Mouse (Mus musculus) NIH3T3 (cell line): ENCODE measurements at regions not wholly inside any gene's neighbourhood (a gene's known extent, or its start where the extent isn't known, plus 50 kb on each side); places are given as distances from the start of the nearest gene placed in this dataset.

Experiments used
- DNase-seq: peaks from one replicate; pipeline ENCODE4 v3.0.0-alpha.2; 2012; ENCODE audit warnings: low read depth

DNA sequence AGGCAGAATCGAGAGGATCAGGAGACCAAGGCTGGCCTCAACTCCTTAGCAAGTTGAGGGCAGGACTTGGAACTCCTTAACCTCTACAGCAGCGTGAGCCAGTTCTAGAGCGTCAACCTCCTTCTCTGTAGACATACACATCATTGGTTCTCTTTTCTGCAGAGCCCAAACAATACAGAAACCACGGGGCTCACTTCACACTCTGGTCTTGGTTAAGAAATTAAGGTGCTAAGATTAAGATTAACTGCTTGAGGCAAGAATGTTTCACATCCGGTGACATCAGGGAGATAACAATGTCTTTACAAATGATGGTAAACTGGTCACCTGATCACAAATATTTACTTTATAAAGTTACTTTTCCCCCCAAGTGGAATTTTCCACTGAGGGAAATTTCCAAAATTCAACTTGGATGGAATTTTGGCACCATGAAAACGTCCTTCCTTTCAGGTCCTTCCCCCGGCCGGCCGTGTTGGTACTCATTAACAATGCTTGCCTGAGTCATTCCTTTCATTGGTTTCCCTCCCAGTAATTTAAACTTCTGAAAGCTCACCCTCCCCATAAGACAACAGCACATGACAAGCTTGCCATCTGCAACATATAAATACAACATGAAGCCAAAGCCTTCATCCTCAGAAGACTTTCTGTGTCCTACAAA lies 77.3 kb upstream of the Kdm7a start:
- DNase-seq: peak; percentile 36

DNA sequence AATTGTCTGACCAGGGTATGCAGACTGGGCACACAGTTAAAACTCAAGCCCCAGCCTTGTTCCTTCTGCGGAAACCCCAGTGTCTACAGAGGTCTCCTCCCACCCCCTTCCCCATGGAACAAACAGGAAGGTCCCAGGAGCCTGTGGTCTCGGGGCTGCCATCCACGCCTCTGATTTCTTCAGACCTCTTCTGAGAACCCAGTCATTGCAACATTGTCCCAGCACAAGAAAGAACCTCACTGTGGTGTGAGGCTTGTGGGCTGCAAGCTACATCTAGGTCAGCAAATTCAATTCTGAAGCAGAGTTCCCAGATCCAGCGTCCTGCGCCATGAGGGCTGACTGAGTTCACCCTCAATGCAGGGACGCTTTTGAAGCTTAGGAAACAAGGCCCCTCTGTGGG lies 71.7 kb upstream of the Kdm7a start:
- DNase-seq: peak; percentile 17

DNA sequence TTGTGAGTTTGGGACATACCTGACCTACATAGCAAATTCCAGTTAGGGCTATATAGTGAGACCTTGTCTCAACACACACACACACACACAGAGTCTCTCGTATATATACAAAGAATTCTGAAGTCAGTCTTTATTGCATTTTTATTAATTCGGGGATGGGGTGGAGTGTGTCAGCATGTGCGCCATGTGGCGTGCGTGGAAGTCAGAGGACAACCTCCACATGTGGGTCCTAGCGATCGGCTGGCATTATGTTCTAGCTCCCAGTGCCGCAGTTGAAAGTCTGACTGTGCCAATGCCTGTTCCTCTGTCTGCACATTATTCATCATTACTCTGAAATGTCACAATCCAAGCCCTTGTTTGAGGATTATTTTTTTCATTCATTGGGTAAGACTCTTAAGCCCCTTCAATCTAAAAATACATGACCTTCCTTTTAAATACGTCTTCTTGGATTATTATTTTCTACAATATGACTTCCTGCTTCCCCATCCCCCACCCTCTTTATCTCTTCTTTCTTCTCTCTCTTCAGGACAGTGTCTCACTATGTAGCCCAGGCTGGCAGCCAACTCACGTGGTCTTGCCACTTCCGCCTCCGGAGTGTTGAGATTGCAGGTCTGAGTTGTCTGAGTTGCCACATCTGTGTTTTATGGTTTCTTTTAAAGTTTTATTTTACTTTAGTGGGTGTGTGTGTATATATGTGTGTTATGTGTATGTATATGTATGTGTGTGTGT lies 68.3 kb upstream of the Kdm7a start:
- peak; percentile 71 for DNase-seq

DNA sequence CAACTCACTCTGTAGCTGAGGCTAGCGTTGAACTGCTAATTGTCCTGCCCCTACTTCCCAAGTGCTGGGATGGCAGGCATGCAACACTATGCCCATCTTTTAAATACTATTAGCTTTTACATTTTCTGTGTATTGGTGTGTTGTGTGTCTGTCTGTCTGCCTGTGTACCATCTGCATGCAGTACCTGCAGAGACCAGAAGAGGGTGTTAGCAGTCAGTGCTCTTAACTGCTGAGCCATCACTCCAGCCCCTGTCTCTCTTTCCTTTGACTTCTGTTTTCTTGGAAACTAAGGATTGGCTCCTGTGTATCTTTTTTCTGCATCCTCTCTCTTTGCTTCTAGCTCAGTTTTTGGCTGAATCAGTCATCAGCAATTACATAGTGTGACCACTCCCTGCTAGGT lies 66.8 kb upstream of the Kdm7a start:
- DNase-seq: no peak

DNA sequence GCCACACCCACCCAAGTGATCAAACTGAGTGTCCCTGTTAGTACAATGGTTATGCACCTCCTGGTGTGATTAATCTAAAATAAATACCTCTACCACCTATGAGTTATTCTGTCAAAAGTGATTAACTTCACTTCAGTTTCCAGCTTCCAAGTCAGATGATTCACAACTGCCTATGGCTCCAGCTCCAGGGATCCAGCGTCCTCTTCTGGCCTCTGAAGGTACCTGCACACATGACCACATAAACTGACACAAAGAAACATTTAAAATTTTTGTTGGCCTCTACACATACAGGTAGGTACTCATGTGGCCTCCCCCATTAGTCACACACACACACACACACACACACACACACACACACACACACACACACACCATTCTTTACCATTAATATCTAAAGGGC lies 63.9 kb upstream of the Kdm7a start:
- no peak for DNase-seq

DNA sequence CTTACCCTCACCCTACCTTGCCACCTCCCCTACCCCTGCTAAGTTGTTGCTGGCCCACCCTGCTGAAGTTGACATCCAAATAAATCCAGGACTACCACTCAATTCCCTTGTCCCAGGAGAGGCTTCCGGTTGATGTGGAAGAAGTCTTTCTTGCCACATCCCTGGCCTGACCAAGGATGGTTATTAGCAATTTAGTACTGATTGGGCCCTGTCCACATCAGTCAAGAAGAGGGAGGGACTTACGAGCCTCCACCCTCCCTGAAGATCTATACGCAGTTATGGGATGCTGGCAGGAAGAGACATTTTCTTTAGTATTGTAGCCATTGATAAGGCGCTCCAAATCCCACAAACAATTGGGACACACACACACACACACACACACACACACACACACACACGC lies 63.1 kb upstream of the Kdm7a start:
- no peak for DNase-seq

DNA sequence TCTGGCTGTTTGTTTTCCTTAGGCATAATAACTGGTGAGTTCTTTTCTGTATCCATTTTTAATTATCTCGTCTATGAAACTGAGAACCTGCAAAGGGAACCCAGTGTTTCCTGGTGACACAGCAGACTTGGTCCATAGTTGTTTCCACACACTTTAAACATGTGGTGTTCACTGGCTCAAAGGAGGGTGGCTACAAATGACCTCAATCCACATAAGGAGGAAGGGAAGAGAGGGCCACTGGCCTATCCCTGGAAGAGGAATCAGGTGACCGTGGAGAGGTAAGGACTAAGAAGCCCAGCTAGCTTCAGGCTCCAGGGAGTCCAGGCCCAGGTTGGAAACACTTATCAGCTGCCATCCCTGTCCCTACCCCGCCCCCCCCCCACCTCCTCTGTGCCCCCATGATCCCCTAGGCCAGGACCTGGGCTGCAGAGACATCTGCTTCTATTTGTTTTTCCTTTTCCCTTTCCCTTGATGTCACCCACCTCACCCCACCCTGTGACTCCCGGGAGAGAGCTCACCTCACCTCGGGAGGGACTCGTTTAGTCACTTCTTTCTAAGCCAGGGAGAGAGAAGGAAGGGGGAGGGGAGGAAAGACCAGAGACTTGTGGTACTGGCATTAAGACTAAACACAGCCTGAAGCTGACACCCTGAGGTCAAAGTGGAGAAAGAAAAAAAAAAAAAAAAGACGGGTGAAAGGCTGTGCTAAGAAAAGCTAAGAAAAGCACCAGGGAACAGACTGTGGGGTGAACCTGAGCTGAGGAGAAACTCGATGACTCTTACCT lies 62.2 kb upstream of the Kdm7a start:
- DNase-seq: no peak

DNA sequence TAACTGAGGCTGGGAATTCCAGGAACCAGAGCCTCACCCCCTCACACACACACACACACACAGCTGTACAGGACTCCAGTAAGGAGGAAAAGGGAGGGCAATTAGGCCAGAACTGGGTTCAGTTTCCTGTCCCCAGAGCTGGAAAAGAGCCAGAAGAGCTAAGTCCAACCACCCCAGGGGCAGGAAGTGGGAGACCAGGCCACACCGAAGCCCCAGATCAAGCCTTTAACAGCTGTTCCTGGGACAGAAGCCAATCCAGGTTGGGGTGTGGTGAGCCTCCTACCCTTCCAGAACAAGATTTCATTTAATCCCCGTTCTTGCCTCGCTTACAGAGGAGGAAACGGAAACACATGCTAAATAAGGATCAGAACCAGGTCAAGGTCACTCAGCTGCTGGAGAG lies 58.1 kb upstream of the Kdm7a start:
- no peak for DNase-seq

DNA sequence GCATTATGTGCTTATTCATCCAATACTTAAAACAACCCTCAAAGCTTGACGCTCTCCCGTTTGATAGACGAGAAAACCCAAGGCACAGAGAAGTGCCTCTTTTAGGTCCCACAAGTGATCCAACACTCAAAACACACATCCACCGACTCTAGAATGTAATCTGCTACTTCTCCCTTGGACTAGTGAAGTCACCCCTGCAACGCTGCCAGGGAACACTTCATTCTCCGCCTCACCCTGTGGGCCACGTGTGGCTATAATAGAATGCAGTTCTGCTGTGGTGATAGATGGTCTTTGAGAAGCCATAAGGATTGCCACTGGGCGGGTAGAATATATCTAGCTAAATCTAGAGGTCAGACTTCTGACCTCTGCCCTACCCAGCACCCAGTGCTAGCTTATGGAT lies 57.0 kb upstream of the Kdm7a start:
- peak; percentile 42 for DNase-seq

DNA sequence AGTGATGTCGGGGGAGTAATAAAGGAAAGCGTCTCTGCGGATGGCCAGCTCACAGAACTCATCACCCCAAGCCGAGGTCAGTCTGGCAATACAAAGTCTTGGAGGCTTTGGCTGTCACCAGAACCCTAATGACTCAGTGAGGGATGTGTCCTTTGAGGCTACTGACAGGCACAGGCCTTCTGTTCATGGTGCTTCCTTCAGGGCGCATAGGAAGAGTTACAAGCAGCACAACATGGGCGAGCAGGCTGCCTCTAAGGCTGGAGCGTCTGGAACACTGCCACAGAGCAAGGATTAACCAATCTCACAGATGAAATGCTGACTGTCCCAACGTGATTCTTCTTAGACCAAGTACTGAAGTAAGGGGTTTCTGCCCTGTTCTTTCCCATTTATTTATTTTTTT lies 55.4 kb upstream of the Kdm7a start:
- peak; percentile 48 for DNase-seq

DNA sequence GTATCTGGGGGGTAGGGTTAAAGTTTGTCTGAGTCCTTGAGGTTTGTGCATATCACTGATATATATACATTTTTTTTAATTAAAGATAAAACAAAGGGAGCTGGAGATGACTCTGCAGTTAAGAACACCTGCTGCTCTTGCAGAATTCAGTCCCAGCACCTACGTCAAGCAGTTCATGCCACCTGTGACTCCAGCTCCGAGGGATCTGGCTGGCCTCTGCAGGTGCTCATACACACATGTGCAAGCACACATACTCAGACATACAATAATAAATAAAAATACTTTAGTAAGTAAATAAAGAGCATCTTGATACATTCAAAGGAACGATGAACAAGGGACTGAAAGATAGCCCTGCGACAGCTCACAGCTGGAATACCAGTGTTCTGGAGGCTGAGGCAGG lies 53.9 kb upstream of the Kdm7a start:
- no peak for DNase-seq

DNA sequence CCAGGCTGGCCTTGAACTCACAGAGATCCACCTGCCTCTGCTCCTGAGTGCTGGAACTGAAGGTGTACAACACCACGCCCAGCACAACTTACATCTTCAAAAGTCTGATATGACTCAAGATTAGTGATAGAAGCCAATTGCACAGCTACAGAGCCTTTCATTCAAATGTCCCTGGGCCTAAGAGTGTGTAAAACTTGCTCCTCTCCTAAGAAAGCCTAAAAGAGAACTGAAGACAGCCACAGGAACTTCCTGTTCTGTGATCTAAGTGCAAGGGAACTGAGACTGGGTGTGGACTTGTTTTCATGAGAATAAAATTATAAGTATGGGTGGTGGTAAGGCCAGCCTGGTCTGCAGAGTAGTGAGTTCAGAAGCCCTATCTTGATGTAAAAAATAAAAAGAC lies 52.5 kb upstream of the Kdm7a start:
- DNase-seq: no peak

DNA sequence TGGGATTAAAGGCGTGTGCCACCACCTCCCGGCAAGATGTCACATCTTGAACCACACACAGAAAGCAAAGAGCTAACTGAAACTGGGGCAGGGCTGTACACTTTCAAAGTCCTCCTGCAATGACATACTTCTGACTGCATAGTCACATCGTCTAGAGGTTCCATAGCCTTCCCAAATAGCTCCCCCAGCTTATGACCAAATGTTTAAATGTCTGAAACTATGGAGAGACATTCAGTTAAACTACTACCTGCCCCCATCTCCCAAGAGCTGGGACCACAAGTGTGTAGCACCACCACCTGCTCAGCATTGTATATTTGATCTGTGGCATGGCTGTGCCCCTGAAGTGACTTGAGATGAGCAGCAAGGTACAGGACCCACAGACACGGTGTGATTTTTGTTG lies 52.1 kb upstream of the Kdm7a start:
- no peak for DNase-seq

DNA sequence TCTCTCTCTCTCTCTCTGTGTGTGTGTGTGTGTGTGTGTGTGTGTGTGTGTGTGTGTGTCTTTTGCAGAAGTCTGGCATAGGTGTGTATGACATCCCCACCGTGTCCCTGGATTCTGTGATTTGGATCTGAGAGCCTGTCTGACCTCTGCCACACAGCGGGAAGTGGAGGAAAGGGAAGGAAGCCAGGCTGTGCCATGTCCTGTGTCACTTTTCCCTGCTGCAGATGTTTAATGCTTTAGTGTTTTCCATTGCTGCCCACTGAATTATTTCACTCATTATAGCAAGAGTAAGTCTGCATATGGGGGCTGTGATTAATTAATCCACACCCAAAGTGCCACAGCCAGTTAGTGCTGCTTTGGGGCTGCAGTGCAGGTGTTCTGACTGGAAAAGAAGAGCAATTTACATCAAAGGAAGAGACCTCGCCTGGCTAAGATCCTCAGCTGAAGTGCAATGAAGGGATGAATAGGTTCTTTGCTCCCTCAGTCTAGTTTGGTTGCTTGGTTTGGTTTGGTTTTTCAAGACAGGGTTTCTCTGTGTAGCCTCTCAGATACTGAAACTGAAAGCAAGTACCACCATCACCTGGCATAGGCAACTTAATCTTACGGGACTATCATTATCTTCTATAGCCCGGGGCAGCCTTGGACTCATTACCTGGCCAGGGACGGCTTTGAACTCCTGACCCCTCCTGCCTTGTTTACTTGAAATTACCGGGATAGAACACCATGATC lies 51.2 kb upstream of the Kdm7a start:
- DNase-seq: no peak

DNA sequence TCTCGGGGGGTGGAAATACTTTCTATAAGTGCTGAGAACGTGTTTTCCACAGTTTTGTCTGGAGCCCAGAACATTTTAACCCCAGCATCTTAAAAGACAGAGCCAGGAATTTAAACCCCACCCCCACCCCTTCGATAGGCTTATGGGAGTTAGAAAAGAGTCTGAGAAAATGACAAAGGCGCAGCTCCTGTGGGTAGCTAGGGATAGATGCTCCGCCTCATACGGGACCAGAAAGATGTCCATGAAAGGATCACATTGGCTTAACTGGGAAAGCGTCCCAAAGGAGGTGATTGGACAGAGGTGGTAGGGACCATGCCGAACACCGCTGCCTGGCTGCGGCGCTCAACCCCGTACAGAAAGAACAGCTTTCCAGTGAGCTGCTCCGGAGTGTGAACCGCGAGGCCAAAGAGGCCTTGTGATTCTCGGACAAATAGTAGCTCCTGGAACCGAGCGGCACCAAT lies 50.6 kb upstream of the Kdm7a start:
- DNase-seq: no peak

DNA sequence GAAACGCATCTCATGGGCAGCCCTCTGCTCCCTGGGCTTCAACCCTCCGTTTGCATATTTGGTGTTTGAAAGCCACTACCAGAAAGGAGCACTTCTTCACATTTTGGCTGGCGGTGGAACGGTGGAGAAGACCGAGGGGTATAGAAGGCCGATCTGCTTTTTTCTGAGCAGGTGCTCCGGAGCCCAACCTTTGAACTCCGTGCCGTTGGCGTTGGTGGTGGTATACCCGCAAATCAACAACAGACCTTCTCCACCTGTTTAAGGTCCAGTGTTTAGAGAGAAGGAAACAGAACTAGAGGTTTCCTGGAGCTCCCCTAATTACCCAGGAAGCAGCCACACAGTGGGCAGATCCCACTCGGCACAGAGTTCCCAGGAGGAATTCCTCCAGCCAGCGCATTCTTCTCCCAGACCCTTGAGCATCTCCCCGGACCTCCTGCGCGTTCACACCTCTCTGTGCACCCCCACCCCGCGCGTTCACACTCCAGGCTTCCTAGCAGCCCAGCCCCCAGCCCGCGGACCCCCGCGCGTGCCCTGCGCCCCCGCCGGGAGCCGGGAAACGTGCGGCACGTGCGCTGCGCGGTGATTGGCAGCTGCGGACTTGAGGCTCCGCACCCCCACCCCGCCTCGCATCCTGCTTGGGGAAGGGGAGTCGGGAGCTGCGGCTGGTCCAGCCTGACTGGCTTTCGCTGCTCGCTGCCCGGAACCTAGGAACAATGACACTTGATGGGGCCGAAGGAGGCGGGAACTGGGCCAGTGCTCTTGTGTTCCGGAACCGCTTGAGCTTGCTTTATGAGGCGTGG lies 49.9 kb upstream of the Kdm7a start:
- peak; percentile 28 for DNase-seq
